ENCODE assay signal across 9 mouse cellular contexts in genomic region chr17:24635694-24636093, GRCm38 (mm10). TPM values are rescaled to one million over a fixed set of nuclear protein-coding genes. Genes with fewer than 3 reads are reported as not detected.
"Had no signal": no experiment of that assay in that cellular context is flagged by ENCODE, and none has a peak within 500 bp of the region (broad histone marks: within the 10 kb centered on the region; RNA-seq: fewer than 3 reads in every experiment).

No protein-coding gene starts in this region.

- H3K9me3 ChIP-seq: limb, embryonic 15.5 days; liver, embryonic 12.5 days; midbrain, embryonic 13.5 days had no signal

- H3K4me2 ChIP-seq: limb, embryonic 15.5 days; liver, embryonic 12.5 days; midbrain, embryonic 13.5 days had no signal

- H3K27me3 ChIP-seq: limb, embryonic 15.5 days; liver, embryonic 12.5 days; midbrain, embryonic 13.5 days had no signal

- H3K4me3 ChIP-seq: limb, embryonic 15.5 days; liver, embryonic 12.5 days; midbrain, embryonic 13.5 days had no signal

- H3K27ac ChIP-seq: limb, embryonic 15.5 days; liver, embryonic 12.5 days; midbrain, embryonic 13.5 days had no signal

- DNase-seq: right cerebral cortex, postnatal 25 days; thymus, postnatal 36 days had no signal

- H3K9ac ChIP-seq: limb, embryonic 15.5 days; liver, embryonic 12.5 days; midbrain, embryonic 13.5 days had no signal

- ATAC-seq: intestine, postnatal 0 days; liver, embryonic 12.5 days; midbrain, embryonic 13.5 days had no signal

RNA-seq across cellular contexts. Expression of gene Npw, which starts 22.6 kb away (rescaled TPM):
- total RNA-seq: midbrain, postnatal 0 days had no signal
- polyA plus RNA-seq: limb, embryonic 15.5 days; midbrain, embryonic 13.5 days; neural tube, embryonic 14.5 days; thymus, postnatal 0 days had no signal
